Mouse (Mus musculus) liver, embryonic 13.5 days (tissue): ENCODE measurements around the gene C1qtnf5. TPM values are rescaled to one million over a fixed set of nuclear protein-coding genes. Genes with fewer than 3 reads are reported as not detected.

Experiments used
- ATAC-seq: fragments of 200-750 bp; cut with Nextera tagmentation; 2 replicates; pipeline ENCODE4 v1.8.0; 2017; ENCODE audit warnings: low read depth, mild to moderate bottlenecking, moderate number of reproducible peaks, moderate library complexity
- DNase-seq: peaks from one replicate; pipeline ENCODE4 v3.0.0; 2022
- H3K27ac ChIP-seq: fragments of 300-500 bp; sonication (generic); 2 replicates; pipeline ENCODE4 v1.5.1; 2015; ENCODE audit warnings: moderate library complexity, mild to moderate bottlenecking, inconsistent platforms
- H3K27me3 ChIP-seq: fragments of 300-500 bp; sonication (generic); 2 replicates; pipeline ENCODE4 v1.6.1; 2015; ENCODE audit warnings: mild to moderate bottlenecking, inconsistent platforms
- H3K36me3 ChIP-seq: fragments of 300-500 bp; sonication (generic); 2 replicates; pipeline ENCODE4 v1.6.1; 2015; ENCODE audit warnings: mild to moderate bottlenecking, inconsistent platforms
- H3K4me1 ChIP-seq: fragments of 300-500 bp; sonication (generic); replicated peaks from 2 replicates; pipeline ENCODE4 v1.6.1; 2015; ENCODE audit warnings: inconsistent platforms
- H3K4me2 ChIP-seq: fragments of 300-500 bp; sonication (generic); 2 replicates; pipeline ENCODE4 v1.6.1; 2015; ENCODE audit warnings: inconsistent platforms, mild to moderate bottlenecking, moderate library complexity
- H3K4me3 ChIP-seq: fragments of 300-500 bp; sonication (generic); replicated peaks from 2 replicates; pipeline ENCODE4 v1.5.1; 2015; ENCODE audit warnings: mild to moderate bottlenecking, inconsistent platforms
- H3K9ac ChIP-seq: fragments of 300-500 bp; sonication (generic); 2 replicates; pipeline ENCODE4 v1.6.1; 2015; ENCODE audit warnings: mild to moderate bottlenecking, inconsistent platforms
- H3K9me3 ChIP-seq: fragments of 300-500 bp; sonication (generic); replicated peaks from 2 replicates; pipeline ENCODE4 v1.6.1; 2016; ENCODE audit warnings: inconsistent platforms
- WGBS: fragments of 180-500 bp; shearing (Covaris S2); methylation state at CpG from one replicate; pipeline ENCODE4 v1.1.7; 2015; ENCODE audit not compliant: insufficient replicate concordance; 5-methylcytosine and 5-hydroxymethylcytosine counted together
- polyA plus RNA-seq: library from polyadenylated mRNA; unstranded; fragments of >200 nt; fragmentation: Nextera tagmentation; extraction: Ambion mirVana; gene quantifications from 2 replicates; pipeline ENCODE4 v1.2.1, GENCODE M21; 2015

Gene C1qtnf5
- polyA plus RNA-seq, 1 experiment from 2014 or later = 0.20 TPM

DNA sequence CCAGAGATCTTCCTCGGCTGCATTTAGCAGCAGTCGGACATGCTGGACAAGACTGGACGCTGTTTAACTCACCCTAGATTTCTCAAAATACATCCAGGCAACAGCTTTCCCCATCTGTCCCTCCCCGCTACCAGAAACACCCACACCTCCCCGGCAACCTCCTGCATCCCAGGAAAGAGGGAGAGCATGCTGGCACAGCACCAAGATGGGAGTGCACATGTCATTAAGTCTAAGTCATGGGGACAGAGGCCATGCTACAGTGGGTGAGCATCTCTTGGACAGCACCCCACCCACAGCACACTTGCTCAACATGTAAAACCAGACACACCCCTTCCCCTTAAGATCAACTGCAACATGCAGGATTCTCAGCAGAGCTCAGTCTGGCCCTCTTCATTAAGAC lies 26.1 kb upstream of the C1qtnf5 start:
- no peak for DNase-seq
- Histone ChIP-seq H3K27me3 (peaks cover 42% of the 10 kb centered on the region), H3K4me2 (no peak overlapping the region), H3K27ac (no peak overlapping the region), H3K4me1 (peaks cover 38% of the 10 kb centered on the region), H3K36me3 (no peaks in the 10 kb centered on the region), H3K9me3 (no peaks in the 10 kb centered on the region), H3K9ac (no peak overlapping the region), H3K4me3 (no peak overlapping the region)
- WGBS = 80% methylated on average over 5 of the region's 5 CpGs
- no peak for ATAC-seq

DNA sequence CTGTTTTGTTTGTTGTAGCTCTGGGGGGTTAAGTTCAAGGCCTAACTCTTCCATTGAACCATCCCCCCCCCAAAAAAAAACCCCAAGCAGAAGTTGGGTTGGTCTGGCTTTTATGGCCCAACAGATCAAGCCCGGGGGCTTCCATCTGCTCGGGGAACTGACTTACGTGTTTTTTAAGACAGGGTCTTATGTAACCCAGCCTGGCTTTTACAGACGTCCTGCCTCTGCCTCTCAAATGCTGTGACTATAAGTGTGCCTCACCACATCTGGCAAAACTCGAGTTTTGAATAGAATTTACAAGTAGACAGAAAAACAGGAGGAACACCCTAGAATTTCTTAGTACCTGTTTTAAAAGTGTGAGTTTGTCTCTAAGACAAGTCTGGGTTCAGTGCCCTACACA lies 25.5 kb upstream of the C1qtnf5 start:
- Histone ChIP-seq H3K9ac (no peak overlapping the region), H3K9me3 (no peaks in the 10 kb centered on the region), H3K27me3 (peaks cover 48% of the 10 kb centered on the region), H3K4me3 (no peak overlapping the region), H3K4me2 (no peak overlapping the region), H3K36me3 (no peaks in the 10 kb centered on the region), H3K27ac (no peak overlapping the region), H3K4me1 (peaks cover 43% of the 10 kb centered on the region)
- WGBS = 67% methylated on average over 5 of the region's 5 CpGs
- DNase-seq (no peak), ATAC-seq (no peak)

DNA sequence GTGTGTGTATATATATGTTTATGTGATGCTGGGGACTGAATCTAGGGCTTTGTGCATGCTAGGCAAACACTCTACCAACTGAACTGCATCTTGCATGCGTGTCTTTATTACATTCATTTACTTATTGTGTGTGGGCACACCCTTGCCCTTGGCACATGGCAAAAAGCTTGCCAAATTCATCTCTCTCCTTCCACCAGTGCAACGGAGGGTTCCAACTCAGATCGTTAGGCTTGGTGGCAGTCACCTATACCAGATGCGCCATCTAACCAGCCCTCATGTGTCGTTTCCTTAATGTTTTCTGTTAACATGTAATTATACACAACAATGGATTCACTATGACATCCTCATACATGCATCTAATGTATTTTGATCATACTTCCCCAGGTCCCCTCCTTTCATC lies 24.8 kb upstream of the C1qtnf5 start:
- no peak overlapping the region for H3K4me3 ChIP-seq
- H3K4me2 ChIP-seq = no peak overlapping the region
- H3K27ac ChIP-seq = no peak overlapping the region
- H3K36me3 ChIP-seq = no peaks in the 10 kb centered on the region
- DNase-seq (no peak), ATAC-seq (no peak)
- H3K27me3 ChIP-seq = peaks cover 52% of the 10 kb centered on the region
- WGBS = 85% methylated on average over 5 of the region's 5 CpGs
- no peaks in the 10 kb centered on the region for H3K9me3 ChIP-seq
- H3K9ac ChIP-seq = no peak overlapping the region
- H3K4me1 ChIP-seq = peaks cover 43% of the 10 kb centered on the region

- DNase-seq (no peak), ATAC-seq (no peak)
- peak overlapping the region; percentile 96 for H3K4me2 ChIP-seq
- peaks cover 50% of the 10 kb centered on the region for H3K4me1 ChIP-seq
- peak overlapping the region; percentile 77; the same call in 1 of the 2 replicates for H3K9ac ChIP-seq
- H3K36me3 ChIP-seq = no peaks in the 10 kb centered on the region
- H3K27ac ChIP-seq = no peak overlapping the region
- no peaks in the 10 kb centered on the region for H3K9me3 ChIP-seq
- 6% methylated on average over 23 of the region's 23 CpGs for whole genome bisulfite sequencing
- peaks cover 60% of the 10 kb centered on the region for H3K27me3 ChIP-seq
- peak overlapping the region; percentile 65 for H3K4me3 ChIP-seq
Measured at GRCm38 (mm10) chr9:44083392-44084121, 23.5 kb upstream of the C1qtnf5 start.

GRCm38 (mm10) chr9:44084236-44084635 lies 22.8 kb upstream of the C1qtnf5 start:
- WGBS = 2% methylated on average over 14 of the region's 14 CpGs
- peaks cover 62% of the 10 kb centered on the region for H3K27me3 ChIP-seq
- ATAC-seq (peak; percentile 30; the same call in 1 of the 2 replicates), DNase-seq (no peak)
- peaks cover 50% of the 10 kb centered on the region for H3K4me1 ChIP-seq
- no peaks in the 10 kb centered on the region for H3K9me3 ChIP-seq
- peak overlapping the region; percentile 96 for H3K4me2 ChIP-seq
- no peak overlapping the region for H3K27ac ChIP-seq
- H3K4me3 ChIP-seq = peak overlapping the region; percentile 65
- peak overlapping the region; percentile 77; the same call in 1 of the 2 replicates for H3K9ac ChIP-seq
- no peaks in the 10 kb centered on the region for H3K36me3 ChIP-seq

GRCm38 (mm10) chr9:44084659-44085229 lies 22.3 kb upstream of the C1qtnf5 start:
- Histone ChIP-seq H3K4me2 (peak overlapping the region; percentile 96), H3K4me3 (peak overlapping the region; percentile 65), H3K27me3 (peaks cover 62% of the 10 kb centered on the region), H3K4me1 (peaks cover 52% of the 10 kb centered on the region), H3K9me3 (no peaks in the 10 kb centered on the region), H3K9ac (peak overlapping the region; percentile 77), H3K27ac (no peak overlapping the region), H3K36me3 (no peaks in the 10 kb centered on the region)
- under 1% methylated on average over 62 of the region's 62 CpGs for WGBS
- ATAC-seq (peak; percentile 84), DNase-seq (peak; percentile 86)

GRCm38 (mm10) chr9:44085276-44085675 lies 21.8 kb upstream of the C1qtnf5 start:
- no peak overlapping the region for H3K27ac ChIP-seq
- peak overlapping the region; percentile 65 for H3K4me3 ChIP-seq
- peak overlapping the region; percentile 77 for H3K9ac ChIP-seq
- ATAC-seq (no peak), DNase-seq (no peak)
- peaks cover 62% of the 10 kb centered on the region for H3K27me3 ChIP-seq
- H3K36me3 ChIP-seq = no peaks in the 10 kb centered on the region
- peaks cover 56% of the 10 kb centered on the region for H3K4me1 ChIP-seq
- H3K9me3 ChIP-seq = no peaks in the 10 kb centered on the region
- H3K4me2 ChIP-seq = peak overlapping the region; percentile 96
- 7% methylated on average over 10 of the region's 10 CpGs for WGBS

- Histone ChIP-seq H3K27ac (no peak overlapping the region; the same call in 1 of the 2 replicates), H3K4me2 (peak overlapping the region; percentile 96), H3K9me3 (no peaks in the 10 kb centered on the region), H3K9ac (no peak overlapping the region), H3K27me3 (peaks cover 62% of the 10 kb centered on the region), H3K36me3 (0 out of 2 replicates have a peak, but pooled peaks cover 3% of the 10 kb centered on the region), H3K4me3 (no peak overlapping the region), H3K4me1 (peaks cover 55% of the 10 kb centered on the region)
- 67% methylated on average over 15 of the region's 15 CpGs for WGBS
- DNase-seq = no peak
- ATAC-seq = no peak
Measured at GRCm38 (mm10) chr9:44085741-44086665, 21.0 kb upstream of the C1qtnf5 start.

DNA sequence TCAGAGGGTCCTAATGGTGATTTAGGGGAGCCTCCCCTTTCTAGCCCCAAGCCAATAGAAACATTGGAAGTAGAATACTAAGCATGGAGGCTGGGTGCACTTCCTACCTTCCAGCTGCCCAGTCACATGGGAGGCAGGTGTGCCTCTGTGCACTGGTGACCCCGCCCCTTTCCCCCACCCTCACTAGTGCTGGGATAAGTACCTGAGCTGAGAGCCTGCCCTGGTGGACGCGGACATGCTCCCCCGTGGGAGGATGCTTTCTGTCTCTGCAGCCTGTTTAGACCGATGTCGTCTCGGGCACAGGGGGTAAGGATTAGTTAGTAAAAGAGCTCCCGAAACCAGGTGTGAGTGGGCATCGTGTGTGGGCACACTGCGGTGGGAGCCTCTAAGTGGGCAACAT lies 20.1 kb upstream of the C1qtnf5 start:
- 0 out of 2 replicates have a peak, but pooled peaks cover 4% of the 10 kb centered on the region for H3K36me3 ChIP-seq
- peaks cover 60% of the 10 kb centered on the region for H3K27me3 ChIP-seq
- no peak overlapping the region for H3K4me2 ChIP-seq
- no peaks in the 10 kb centered on the region for H3K9me3 ChIP-seq
- ATAC-seq (no peak), DNase-seq (no peak)
- WGBS = 61% methylated on average over 10 of the region's 10 CpGs
- no peak overlapping the region for H3K9ac ChIP-seq
- no peak overlapping the region for H3K27ac ChIP-seq
- H3K4me3 ChIP-seq = no peak overlapping the region
- peaks cover 53% of the 10 kb centered on the region for H3K4me1 ChIP-seq

GRCm38 (mm10) chr9:44087761-44088455 lies 19.1 kb upstream of the C1qtnf5 start:
- H3K36me3 ChIP-seq = 0 out of 2 replicates have a peak, but pooled peaks cover 7% of the 10 kb centered on the region
- no peak overlapping the region for H3K4me2 ChIP-seq
- no peak overlapping the region for H3K9ac ChIP-seq
- WGBS = 24% methylated on average over 15 of the region's 15 CpGs
- ATAC-seq = no peak
- H3K4me3 ChIP-seq = no peak overlapping the region
- H3K27ac ChIP-seq = no peak overlapping the region
- H3K4me1 ChIP-seq = peaks cover 53% of the 10 kb centered on the region
- DNase-seq = no peak
- no peaks in the 10 kb centered on the region for H3K9me3 ChIP-seq
- peaks cover 51% of the 10 kb centered on the region for H3K27me3 ChIP-seq
